In genomic region chr11:11820251-11820650, GRCm38 (mm10) we compare ENCODE assay signal across 7 mouse cellular contexts. TPM values are rescaled to one million over a fixed set of nuclear protein-coding genes. Genes with fewer than 3 reads are reported as not detected.
DNase-seq lines count a peak whose midpoint lies in the region; TF ChIP-seq lines count a peak whose summit lies in the region.

No protein-coding gene starts in this region.

- no peak for TF ChIP-seq POLR2A in cortical plate, adult 2 months (IDR thresholded peaks at IDR 0.05; ENCODE audit: extremely low read depth, insufficient read depth, low read length)

- TF ChIP-seq CTCF in cortical plate, adult 2 months (IDR thresholded peaks at IDR 0.05; ENCODE audit: extremely low read depth, insufficient read depth, low read length) = peak; percentile 78

- H3K4me3 ChIP-seq in cortical plate, adult 2 months (ENCODE audit: insufficient read depth, low read length) = no peak overlapping the region

- H3K27ac ChIP-seq in cortical plate, adult 2 months (ENCODE audit: insufficient read depth, low read length) = no peak overlapping the region

- DNase-seq in adrenal gland, adult (ENCODE audit: inconsistent age in 2 of 2, low spot score in 1 of 2) = peak; percentile 81 to 95
- DNase-seq in gastrocnemius, adult 8-10 months (ENCODE audit: low spot score in 2 of 2) = peak; percentile 67 to 77
- peak; percentile 99 for DNase-seq in hindlimb bud, embryonic 11.5 days (ENCODE audit: extremely low spot score, low read depth, low spot score)
- DNase-seq in left cerebral cortex, adult 18-20 months (ENCODE audit: low spot score in 2 of 2) = peak; percentile 82
- DNase-seq in lung, postnatal 36 days = peak; percentile 94
- peak; percentile 88 to 89 for DNase-seq in right cerebral cortex, postnatal 10 days (ENCODE audit: low spot score in 2 of 2)

- no peaks in the 10 kb centered on the region; the same call in 1 of the 2 replicates for H3K4me1 ChIP-seq in cortical plate, adult 2 months (ENCODE audit: control insufficient read depth, insufficient read depth, low read length)

RNA-seq across cellular contexts. Expression of gene Fignl1, which starts 11.5 kb away (rescaled TPM):
- polyA plus RNA-seq in cortical plate, adult 2 months (2012; rRNA removed) = 0.42 and 0.44 TPM in 2 replicates
- under 1 TPM; 0.19 to 0.88 (median 0.29) TPM for total RNA-seq in gastrocnemius, adult 8-10 months (2022)
- total RNA-seq in left cerebral cortex, adult 18-20 months (2021) = under 1 TPM; 0.33 to 0.44 TPM
